Mouse (Mus musculus): Measurements from ENCODE around the gene Tceanc2.

Gene Tceanc2

DNA sequence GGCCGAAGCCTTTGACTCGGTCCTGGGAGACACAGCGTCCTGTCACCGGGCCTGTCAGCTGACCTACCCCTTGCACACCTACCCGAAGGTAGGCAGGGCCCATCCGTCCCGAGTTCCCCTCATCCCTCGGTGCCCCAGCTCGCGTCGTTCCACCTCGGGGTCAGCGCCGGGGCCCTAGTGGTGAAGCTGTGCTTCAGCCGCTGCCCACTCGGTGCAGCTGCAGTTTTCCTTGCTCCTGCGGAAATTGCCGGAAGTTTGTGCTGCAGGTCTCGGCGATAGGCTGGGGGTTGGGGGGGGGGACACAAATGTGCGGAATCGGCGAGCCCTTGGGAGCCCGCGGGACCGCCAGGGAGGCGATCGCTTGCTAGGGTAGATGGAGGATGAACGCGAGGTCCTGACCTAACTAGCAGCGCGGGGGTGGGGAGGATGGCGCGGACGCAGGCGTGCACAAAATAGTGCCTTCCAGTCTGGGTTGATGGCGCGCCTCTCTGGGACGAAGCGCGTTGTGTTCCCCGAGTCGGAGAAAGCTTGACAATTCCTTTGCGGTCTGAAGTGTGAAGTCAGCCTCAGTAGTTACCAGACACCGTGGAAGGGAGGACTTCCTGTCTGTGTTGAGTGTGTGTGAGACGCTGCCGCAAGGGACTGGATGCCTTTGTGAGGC, at the start of gene Tceanc2:
Tceanc2 (minus strand) TSS at position 287 of the 661 bp plus-strand sequence.
- peak; percentile 35 for DNase-seq (ENCODE audit: low read depth, low spot score)

DNA sequence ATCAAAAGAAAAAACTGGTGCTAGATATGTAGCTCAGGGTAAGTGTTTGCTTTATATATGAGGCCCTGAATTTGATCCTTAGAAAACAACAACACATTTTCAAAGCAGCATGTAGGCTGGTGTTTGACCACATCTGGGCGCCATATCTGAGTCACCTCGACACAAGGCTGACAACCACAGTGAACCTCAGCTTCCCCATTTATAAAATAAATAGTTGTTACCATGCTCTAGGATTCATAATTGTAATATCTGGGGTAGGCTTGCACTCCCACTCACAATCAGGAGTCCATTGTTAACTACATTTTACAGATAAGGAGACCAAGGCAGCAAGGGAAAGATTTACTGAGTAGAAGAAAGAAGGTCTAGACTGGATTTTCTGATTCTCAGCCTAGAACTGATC, 47.4 kb upstream of the Tceanc2 start:
- DNase-seq (ENCODE audit: low read depth, low spot score): no peak

DNA sequence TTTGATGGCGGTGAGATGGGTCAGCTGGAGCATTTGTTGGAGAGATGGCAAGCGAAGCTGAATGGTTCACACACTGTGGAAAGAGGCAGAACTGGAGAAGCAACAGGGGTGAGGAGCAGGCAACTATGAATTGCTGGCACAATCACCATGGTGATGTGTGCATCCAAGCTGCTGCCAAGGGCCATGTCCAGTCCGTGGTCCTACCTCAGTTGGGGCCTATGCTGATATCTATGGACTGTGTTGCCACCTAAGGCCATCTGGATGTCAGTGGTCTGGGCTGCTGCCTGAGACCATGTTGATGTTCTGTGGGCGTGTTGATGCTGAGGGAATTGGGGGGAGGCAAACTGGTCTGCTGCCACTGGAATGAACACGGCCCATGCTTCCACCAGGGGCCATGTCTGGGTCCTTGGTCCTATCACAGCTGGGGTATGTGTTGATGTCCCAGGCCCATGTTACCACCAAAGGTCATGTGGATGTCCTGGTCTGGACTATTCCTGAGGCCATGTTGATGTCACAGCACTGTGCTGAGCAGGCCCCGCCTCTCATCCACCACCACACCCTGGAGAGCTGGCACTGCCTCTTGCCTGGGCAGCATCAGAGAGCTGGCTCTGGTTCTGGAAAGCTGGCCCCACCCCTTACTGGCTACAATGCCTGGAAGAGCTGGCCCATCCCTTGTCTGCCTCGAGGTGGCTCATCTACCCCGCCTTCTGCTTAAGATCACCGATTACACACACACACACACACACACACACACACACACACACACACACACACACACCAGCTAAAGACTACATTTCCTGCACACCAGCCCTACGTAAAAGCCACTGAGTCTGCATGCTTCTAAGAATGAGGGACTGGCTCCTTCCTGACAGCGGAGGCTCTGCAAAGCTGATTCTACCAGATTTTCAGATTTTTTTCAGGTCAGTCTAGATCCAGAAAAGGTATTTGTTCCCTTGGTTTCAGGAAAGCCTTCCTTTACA, 44.6 kb upstream of the Tceanc2 start:
- no peak for DNase-seq (ENCODE audit: low read depth, low spot score)

DNA sequence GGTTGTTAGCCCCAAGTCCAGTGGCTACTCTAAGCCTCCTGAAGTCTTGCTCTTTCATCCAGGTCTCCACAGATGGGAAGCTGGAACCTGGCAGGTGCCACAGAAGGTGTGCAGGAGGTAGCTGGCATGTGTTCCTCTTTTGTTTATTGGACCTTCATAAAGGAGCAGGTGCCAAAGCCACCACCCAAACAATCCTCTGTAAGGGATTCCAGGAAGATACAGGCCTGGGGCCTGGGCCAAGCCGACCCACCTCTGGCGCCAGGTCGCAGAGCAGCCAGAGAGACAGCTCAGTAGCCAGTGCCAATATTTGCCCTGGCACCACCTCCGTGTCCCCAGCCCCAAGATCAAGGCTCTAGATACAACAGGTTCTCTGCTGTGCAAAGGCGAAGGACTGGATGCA, 42.6 kb upstream of the Tceanc2 start:
- no peak for DNase-seq (ENCODE audit: low read depth, low spot score)

DNA sequence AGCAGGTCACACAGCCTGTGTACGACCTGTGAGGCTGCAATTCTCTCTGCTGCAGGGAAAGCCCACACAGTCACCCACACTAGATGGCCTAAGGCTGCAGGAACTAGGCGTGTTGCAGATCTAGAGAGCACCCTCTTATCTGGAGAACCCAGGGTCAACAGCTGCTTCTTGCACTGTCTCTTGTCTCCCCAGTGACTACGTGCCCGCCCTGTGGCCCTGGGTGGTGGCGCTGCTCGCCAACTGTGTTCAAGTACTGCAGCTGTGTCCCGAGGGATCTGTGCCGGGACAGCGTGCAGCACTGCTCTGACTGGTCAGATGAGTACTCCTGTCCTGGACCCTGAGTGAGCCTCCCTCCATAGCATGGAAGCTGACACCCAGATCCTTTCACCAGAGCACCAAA, 38.7 kb upstream of the Tceanc2 start:
- no peak for DNase-seq (ENCODE audit: low read depth, low spot score)

DNA sequence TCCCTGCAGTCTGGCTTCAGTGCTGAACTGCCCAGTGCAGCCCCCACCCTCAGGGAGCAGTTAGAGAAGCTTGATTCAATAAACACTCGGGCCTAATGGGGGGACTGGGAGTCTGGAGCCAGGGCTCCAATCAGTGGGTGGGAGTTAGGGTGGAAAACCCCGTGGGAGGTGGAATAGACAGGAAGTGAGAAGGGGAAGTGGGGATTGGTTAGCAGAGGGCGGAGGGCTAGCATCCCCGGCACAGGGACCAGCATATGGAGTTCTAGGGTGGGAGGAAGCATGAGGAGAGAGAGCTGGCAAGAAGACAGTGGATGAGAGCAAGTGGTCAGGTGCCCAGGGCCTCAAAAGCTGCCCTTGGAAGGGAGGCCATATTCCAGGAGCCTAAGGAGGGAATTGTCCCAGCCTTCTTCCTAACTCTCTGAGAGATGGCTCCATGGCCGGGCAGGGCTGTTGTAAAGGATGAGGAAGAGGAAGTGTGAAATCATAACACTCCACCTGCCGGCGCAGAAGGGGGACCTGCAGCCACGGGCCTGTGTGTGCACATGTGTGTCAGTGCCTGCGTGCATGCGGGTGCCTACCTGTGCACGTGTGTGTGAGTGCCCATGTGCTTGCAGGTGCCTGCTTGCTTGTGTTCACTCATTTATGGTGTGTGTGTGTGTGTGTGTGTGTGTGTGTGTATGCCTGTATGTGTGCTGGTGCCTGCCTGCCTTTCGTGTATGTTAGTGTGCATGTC, 34.5 kb upstream of the Tceanc2 start:
- DNase-seq (ENCODE audit: low read depth, low spot score): no peak

DNA sequence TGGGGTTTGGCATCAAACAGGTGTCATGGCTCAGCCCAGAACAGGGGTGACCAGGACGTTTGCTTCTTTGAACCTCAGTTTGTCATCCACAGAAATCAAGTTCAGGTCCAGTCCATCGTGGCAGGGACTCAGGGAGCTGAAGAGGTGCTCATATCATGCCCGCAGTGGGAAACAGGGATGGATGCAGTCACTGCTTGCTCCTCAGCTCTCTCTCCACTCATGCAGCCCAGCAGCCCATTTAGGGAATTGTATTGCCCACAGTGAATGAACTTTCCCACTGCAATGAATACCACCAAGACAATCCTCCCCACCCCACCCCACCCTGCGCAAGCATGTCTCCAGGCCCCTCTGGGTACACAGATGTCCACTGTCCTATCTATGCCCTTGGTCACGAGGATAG, 33.0 kb upstream of the Tceanc2 start:
- DNase-seq (ENCODE audit: low read depth, low spot score): no peak

DNA sequence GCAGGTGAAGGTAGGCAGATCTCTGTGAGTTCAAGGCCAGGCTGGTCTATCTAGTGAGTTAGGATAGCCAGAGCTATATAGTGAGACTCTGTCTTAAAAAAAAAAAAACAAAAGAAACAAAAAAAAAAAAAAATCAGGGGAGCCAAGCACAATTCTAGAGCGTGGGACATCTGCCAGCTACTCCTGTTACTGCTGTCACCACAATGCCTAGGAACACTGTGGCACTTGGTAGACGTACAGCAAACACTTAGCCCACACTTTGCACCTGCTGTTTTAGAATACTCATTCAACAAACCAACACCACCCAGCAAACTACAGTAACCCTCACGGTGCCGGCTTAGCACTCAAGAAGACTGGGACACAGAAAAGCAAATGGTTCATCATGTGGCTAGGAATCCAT, 32.5 kb upstream of the Tceanc2 start:
- DNase-seq (ENCODE audit: low read depth, low spot score): no peak

DNA sequence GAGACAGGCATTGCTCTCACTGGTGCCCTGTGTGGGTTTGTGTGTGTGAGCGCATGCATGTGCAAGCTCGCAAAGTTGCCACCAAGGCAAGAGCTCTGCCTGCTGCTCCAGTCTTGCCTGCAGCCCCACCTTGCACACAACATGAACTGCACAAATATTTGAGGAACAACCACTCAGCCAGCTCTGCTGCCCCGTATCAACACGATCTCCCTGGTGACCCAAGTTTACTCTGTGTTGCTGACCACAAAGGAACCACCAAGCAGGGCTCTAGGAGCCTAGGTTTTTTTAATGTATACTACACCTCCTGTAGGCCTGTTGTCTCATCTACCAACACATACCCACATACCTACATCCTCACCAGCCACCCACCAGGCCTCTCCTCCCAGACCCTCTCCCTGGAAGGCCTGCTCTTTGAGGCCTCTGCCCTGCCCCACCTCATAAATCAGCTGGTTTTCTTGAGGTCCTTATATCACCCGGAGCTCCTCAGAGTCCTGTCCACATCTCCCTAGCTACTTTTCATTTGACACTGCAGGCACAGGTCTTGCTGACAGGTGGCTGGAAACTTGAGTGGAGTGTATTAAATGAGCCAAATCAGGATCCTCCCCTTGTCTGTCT, 31.7 kb upstream of the Tceanc2 start:
- no peak for DNase-seq (ENCODE audit: low read depth, low spot score)

DNA sequence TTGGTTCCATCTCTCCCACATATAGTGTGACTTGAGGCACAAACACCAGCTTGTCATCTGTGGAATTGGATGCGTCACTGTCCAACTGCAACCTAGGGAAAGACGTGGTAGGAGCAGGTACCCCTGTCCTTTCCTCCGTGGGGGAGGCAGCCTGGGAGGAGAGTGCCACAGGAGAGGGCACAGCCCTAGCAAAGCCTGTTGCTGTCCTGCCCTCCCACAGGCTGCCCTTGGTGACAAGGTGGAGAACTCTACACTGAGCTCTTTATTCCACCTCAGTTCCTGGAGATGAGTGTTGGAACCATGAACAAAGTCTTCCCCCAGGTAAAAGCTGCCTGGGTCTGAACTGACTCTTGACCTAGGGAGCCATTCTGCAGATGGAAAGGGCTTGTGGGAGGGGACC, 30.0 kb upstream of the Tceanc2 start, which contains the start of gene Ldlrad1:
Ldlrad1 (plus strand) TSS at position 301 of the 400 bp plus-strand sequence.
- no peak for DNase-seq (ENCODE audit: low read depth, low spot score)

DNA sequence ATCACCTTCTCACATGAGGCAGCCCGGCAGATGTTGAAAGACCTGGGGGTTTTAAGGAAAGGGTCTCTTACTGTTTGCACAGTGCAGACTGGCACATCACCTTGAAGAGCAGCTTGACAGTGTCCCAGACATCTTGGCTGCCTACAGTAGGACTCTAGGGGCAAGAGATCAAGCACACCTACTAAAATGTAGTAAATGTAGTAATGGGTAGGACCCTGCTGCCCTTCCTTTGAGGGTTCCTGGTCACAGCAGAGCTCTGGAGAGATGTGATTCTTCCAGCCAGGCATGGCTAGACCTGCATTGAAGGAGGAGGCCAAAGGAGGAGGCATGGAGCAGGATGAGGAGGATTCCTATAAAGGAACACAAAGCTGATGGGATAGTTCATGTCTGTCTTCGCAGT, 28.1 kb upstream of the Tceanc2 start:
- DNase-seq (ENCODE audit: low read depth, low spot score): no peak

DNA sequence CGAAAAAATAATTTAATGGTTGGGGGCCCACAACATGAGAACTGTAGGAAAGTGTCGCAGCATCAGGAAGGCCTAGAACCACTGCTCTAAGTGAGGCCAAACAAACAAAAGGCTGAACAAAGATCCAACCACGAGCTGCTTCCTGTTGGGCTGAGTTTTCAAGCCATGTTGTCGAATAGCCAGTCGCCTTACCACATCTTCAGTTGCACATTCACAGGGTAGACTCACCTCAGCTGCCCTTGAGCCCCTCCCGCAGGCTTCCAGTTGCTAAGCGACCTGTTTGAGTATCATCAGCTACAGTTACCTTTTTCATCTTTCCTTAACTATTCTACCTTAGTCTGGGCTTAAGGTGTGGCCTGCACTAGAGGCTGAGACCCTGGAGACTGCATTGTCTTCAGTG, 24.1 kb upstream of the Tceanc2 start:
- no peak for DNase-seq (ENCODE audit: low read depth, low spot score)

DNA sequence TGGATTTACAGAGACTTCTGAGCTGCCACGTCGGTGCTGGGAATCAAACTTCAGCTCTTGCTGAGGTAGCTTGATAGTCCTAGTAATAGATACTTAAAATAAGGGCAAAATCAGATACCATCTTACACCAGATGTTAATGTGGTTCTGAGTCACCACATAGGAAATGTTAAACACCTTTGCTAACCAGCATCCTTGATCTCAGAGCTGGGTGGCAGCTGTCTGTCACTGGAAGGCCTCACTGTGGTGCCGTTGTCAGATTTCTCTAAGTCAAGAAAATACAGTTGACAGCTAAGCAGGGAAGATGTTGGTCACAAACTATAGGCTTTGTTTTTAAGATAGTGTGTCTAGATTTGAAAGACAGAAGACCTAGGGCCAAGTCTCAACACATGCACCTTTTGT, 22.9 kb upstream of the Tceanc2 start:
- DNase-seq (ENCODE audit: low read depth, low spot score): no peak

DNA sequence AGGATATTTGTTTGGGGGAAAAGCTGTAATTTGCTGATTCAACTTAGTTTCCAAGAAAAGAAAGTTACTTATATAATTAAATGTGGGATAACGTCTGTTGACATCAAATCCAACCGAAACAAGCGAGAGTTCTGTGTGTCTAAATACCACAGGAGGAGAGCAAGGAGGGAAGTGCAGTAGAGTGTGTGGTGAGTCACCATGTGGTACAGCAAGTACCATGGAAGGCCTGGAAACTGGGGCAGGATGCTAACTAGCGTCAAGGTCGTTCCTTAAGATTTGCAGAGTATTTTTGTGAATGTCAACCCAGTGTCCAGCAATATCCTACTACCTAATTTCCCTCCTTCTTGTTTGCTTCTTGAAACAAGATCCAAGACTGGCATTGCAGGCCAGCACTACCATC, 19.2 kb upstream of the Tceanc2 start:
- no peak for DNase-seq (ENCODE audit: low read depth, low spot score)

DNA sequence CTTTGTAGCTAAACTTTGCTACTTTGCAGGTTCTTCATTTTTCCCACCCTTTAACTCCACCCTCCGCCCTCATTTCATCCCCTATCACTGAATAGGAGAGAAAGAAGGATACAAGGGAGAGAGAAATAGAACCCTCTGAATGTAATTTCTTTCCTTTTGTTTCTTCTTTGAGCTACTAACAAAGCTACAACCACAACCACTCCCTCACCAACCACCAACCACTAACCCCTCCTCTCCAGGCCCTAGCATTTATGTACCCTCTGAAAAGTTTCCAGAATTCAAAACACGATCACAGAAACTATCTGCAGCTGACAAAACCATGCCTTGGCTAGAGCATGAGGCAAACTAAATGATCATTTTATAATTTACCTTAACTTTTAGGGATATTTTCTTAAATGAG, 17.5 kb upstream of the Tceanc2 start:
- no peak for DNase-seq (ENCODE audit: low read depth, low spot score)

DNA sequence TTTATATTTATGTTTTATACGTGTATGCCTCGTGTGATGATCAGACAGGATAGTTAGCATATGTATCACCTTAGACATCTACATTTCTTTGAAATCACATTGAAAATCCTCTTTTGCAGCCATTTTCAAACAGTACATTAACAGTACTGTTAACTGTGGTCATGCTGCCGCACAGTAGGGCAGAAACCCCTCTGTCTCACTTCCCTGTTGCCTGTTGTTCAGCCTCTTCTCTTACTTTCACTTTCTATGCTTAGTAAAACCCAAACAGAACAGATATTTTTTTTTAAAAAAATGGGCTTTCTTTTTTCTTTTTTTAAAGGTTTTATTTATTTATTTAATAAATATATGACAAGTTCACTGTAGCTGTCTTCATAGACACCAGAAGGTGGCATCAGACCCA, 14.9 kb upstream of the Tceanc2 start:
- DNase-seq (ENCODE audit: low read depth, low spot score): no peak

DNA sequence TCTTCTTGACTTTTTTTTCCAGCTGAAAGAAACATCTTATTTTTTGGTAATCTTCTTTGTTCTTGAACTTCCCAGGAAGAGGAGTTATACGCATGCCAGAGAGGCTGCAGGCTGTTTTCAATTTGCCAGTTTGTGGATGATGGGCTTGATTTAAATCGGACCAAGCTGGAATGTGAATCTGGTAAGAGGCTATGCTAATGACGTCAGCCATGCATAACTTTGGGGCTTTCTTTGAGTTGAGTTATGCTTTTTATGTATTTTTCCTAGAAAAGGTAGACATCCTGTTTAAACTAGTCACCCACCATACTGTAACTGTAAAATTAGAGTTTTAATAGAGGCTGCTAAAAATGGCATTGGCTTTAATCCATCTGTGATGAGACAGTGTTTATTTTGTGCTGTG, 6.8 kb upstream of the Tceanc2 start:
- DNase-seq (ENCODE audit: low read depth, low spot score): peak; percentile 55

DNA sequence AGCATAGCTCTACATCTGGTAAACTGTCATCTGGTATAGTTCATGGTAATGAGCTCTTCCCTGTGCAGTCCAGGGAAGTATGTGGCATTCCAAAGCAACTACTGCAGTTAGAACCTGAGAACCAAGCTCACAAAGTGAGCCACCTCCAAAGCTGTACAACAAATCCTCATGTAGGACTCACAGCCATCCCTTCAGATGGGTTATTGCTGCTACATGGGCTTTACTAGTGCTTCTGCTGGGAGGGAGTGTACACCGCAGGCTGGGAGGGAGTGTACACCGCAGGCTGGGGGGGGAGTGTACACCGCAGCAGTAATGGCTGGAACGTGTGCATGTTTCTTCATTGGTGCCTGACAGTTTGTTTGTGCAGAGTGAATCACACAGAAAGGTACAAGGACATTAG, 4.3 kb upstream of the Tceanc2 start:
- no peak for DNase-seq (ENCODE audit: low read depth, low spot score)

DNA sequence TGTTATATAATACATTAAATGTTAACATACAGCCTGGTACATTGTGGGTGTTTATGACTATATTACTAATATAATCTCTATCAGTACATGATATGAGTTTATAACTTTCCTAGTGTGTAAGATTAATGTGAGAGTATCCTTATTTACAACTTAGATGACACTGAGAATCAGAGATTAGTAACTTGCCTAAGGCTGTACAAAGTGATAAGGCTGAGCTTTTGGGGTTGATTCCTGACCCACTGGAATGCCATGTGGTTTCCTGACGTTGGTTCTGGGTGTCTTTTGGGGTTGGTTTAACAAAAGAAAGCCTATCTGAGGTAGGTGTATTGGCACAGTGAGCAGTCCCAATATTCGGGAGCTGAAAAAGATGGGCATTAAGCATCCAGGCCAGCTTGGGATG, 3.9 kb upstream of the Tceanc2 start:
- DNase-seq (ENCODE audit: low read depth, low spot score): no peak

DNA sequence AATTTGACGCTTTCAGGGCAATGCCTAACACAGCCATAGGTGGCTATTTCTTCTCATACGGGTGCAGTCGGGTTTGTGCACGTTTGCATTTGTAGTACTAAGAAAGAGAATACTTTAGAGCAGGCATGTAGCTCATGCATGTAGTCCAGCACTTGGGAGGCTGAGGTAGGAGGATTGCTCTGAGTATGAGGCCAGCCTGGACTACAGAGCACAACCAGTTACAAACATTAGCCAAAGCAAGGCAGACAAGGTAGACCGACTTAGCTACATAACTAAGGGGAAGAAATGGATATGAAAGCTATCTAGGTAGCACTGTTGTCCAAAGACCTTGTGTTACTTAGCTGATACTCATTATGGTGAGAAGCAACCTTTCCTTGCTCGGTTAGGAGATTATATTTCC, 3.0 kb upstream of the Tceanc2 start:
- no peak for DNase-seq (ENCODE audit: low read depth, low spot score)

DNA sequence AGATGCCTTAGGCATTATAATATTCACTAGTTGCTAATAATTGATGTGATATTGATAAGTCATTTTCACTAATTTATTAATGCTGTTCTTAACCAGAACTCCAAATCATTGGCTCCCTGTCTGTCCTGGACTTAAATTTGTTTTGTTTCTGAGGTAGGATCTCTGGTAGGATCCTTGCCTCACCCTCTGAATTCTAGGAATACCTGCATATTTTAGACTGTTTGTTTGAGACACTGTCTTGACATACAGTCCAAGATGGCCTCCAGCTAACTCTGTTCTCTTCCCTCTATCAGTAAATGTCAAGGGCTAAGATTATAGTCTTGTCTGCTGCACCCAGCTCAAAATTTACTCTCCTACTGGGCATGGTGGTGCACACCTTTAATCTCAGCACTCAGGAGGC, 1.8 kb upstream of the Tceanc2 start:
- no peak for DNase-seq (ENCODE audit: low read depth, low spot score)

DNA sequence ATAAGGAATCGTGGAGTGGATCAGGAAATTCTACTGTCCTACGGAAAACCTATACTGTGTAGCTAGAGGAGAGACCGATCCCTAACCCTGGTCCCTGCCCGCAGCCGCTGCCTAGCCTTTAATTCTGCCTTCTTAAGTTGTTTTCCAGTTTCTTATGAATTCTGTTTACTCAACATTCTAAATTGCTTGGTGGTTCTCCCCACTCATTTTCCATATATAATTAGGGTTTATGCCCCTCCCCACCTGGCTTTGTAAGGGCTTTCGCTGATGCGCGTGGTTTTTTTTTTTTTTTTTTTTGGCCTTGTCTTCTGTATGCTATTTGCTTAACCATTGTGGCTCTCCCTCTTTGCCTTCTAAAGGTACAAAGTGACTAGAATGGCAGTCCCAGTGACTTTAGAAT, 645 bp upstream of the Tceanc2 start:
- no peak for DNase-seq (ENCODE audit: low read depth, low spot score)
